Mouse (Mus musculus): ENCODE results near the gene Spg11.

Spg11 gene

DNA sequence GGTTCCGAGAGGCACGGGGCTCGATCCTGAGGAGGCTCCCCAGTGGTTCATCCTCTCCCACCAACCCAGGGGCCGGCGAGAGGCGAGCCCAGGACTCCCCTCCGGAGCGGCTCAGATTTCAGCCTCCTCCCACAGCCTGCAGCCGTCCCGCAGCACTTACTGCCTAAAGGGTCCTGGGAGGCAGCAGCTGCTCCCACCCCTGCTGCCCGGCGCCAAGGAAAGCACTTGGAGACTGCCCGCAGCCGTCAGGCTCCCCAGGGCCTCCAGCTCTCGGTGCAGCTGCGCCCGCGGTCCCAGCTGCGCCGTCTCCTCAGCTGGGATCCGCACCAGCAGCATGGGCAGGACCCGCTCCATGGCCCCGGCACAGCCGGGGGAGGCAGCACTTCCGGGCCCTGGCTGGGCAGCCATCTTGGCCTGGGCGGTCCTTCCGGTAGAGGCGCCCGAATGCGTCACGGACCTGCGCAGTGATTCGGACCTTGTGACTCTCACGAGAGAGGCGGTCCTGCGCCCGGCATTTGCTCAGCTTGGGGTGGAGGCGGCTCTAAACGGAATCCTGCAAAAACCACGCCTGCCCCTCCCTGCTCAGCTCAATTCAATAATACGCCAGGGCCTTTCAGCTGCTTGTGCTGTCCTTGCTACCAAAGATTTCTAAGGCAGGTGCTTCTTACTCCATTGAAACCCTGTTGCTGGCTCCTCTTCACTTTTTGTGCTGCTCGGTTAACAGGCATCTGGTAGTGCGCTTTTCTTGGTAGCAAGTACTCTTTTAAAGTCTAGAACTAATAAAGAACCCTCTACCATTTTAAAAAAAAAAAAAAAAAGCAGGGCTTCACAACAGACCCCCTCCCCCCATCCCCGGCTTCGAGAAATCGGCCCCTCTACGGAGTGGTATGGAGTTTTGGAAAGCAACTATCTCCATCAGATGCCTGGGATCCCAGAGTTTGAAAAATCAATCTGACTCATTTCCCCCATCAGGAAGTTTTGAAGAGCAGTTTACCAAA, at the start of gene Spg11:
Gene Spg11 (minus strand): TSS at position 426 of the 998 bp plus-strand sequence.
- peak; percentile 97 to 98 for DNase-seq (ENCODE audit: low spot score in 2 of 2)

- DNase-seq (ENCODE audit: low spot score in 2 of 2), result no peak
Observed at GRCm38 (mm10) chr2:122164293-122164692, 46.1 kb upstream of the Spg11 start.

- peak; percentile 16 to 54 for DNase-seq (ENCODE audit: low spot score in 2 of 2)
Observed at GRCm38 (mm10) chr2:122163430-122164195, 45.4 kb upstream of the Spg11 start.

DNA sequence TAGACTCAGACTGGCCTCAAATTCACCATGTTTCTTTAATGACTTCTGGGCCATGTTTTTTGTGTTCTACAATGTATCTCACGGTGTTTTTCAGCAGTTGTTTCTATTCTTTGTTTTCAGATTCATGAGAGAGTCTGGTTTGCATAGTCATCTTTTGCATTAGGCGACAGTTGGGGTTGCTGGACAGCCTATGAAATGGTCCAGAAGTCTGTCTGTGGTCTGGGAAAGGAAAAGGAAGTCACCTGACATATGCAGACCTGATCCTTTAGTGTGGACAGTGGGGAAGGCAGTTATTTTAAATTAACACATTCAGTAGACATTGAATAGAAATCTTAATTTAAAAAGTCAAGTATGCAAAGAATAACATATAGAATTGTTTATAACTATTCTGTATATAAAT, 44.3 kb upstream of the Spg11 start:
- no peak for DNase-seq (ENCODE audit: low spot score in 2 of 2)

DNA sequence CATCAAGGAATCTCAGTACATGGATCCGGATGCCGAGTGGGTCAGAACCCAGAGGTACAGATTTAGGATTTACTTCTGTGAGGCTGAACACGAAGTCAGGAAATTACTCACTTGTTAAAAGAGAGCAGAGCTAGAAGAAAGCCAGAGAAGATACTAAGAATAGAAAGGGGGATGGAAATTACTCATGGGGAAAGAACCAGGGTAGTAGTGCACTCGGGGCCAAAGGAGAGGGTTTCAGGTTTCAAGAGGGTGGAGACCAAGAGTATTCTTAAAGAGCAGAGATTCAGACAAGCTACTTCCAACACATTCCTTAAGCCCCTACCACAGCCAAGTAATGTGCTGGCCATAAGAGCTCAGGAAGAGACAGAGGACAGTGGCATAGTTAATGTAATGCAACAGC, 43.4 kb upstream of the Spg11 start:
- no peak for DNase-seq (ENCODE audit: low spot score in 2 of 2)

GRCm38 (mm10) chr2:122160680-122161079, 42.5 kb upstream of the Spg11 start, which contains the start of gene Trim69:
Gene Trim69 (plus strand): TSS chr2:122160700.
- peak; percentile 22 to 44 for DNase-seq (ENCODE audit: low spot score in 2 of 2)

DNA sequence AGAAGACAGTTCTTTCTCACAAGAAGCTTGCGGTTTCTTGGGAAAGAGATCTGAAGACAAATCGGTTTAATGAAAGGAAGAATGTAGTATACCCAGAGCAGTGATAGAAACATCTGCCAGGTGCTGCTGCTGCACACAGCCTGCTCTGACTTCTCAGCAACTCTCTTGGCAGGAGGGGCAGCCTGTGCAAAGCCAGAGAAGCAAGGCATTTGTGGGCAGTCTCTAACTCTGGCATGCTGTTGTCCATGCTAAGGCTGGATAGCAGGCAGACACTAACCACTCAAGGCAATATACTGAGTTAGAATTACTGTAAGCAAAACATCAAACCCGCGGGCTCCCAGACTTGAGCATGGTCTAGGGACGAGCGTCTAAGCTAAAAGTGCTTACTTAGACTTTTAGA, 41.5 kb upstream of the Spg11 start:
- no peak for DNase-seq (ENCODE audit: low spot score in 2 of 2)

- DNase-seq (ENCODE audit: low spot score in 2 of 2), result no peak
Observed at GRCm38 (mm10) chr2:122158362-122158802, 40.2 kb upstream of the Spg11 start.

- no peak for DNase-seq (ENCODE audit: low spot score in 2 of 2)
Observed at GRCm38 (mm10) chr2:122157561-122157960, 39.4 kb upstream of the Spg11 start.

DNA sequence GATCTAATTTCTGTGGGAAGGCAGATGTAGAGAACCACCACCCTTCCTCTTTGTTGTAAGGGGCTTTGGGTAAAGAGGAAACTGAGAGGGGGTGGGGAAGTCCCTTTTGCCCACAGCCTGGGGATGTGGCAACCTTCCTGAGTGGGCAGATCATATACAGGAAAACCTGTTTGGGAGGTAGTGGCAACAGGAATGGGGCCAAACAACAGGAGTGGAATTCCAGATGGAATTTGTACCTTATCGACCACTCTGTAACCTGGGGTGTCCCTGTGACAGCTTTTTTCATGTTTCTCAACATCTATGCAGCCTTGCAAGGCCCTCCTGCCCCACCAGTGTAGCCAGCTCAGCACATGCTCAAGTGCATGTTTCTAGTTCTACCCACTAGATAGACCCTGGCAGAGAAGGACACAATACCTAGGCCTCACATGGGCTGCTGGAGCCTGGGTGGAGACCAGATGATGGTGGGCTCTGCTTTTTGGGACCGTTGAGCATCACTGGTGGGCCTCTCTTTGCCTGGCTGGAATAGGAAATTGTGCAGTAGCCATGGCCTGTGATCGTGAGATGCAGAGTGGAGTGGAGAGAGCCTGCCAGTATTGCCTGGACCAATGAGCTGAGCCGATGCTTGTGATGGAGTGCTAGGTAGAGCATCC, 38.0 kb upstream of the Spg11 start:
- DNase-seq (ENCODE audit: low spot score in 2 of 2), result no peak

- DNase-seq (ENCODE audit: low spot score in 2 of 2), result no peak
Observed at GRCm38 (mm10) chr2:122155292-122155691, 37.1 kb upstream of the Spg11 start.

GRCm38 (mm10) chr2:122154479-122154878, 36.3 kb upstream of the Spg11 start:
- no peak for DNase-seq (ENCODE audit: low spot score in 2 of 2)

DNA sequence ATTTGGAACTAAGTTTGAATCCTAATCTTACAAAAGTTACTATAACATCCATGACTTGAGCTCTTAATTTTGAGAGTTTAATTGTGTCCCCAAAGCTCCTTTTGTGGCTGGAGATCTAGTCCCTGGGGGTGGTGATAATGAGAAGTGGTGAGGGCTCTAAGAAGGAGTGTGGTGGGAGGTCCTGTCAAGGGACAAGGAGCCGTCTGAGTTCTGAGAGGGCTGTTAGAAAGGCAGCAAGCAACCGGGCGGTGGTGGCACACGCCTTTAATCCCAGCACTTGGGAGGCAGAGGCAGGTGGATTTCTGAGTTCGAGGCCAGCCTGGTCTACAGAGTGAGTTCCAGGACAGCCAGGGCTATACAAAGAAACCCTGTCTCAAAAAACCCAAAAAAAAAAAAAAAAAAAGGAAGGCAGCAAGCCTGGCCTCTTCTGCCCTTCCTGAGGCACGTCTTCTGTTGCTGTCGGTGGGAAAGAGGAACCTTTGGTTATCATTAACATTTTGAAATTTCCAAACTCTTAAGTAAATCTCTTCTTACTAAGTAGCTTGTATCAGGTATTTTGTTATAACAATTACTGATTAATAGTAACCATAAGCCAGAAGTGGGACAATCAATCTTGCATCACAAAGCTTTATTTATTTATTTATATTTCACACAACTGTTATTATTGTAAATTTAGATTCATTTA, 35.6 kb upstream of the Spg11 start:
- no peak for DNase-seq (ENCODE audit: low spot score in 2 of 2)

- no peak for DNase-seq (ENCODE audit: low spot score in 2 of 2)
Observed at GRCm38 (mm10) chr2:122152850-122153249, 34.7 kb upstream of the Spg11 start.

- DNase-seq (ENCODE audit: low spot score in 2 of 2), result no peak
Observed at GRCm38 (mm10) chr2:122151221-122151620, 33.0 kb upstream of the Spg11 start.

DNA sequence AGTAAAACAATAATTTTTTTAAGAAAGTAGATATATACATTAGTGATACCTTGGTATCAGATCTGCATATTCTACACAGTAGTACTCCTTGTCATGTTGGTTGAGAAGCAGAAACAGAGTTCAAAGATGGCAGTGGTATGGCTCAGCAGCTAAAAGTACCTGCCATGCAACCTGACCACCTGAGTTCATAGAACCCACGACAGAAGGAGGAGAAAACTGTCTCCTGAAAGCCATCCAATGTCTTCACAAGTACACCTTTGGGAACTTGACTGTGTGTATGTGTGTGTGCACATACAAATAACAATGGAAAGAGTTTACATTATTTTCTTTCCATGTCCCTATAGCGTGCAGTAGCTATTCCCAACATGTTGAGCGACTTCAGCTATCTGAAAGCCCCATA, 31.5 kb upstream of the Spg11 start:
- no peak for DNase-seq (ENCODE audit: low spot score in 2 of 2)

DNA sequence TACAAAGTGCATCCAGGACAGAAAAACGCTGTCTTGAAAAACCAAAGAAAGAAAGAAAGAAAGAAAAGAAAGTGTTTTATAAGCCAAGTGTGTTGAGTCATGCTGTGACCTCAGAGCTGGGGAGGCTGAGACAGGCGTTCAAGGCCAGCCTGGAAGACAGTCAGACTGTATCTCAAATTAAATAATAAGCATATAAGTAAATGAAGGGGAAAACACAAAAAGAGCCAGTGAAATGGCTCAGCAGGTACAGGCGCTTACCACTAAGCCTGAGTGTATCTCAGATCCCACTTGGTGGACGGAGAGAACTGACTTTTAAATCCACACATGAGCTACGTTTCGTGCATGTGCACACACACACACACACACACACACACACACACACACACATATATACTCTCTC, 31.1 kb upstream of the Spg11 start:
- DNase-seq (ENCODE audit: low spot score in 2 of 2), result no peak

DNA sequence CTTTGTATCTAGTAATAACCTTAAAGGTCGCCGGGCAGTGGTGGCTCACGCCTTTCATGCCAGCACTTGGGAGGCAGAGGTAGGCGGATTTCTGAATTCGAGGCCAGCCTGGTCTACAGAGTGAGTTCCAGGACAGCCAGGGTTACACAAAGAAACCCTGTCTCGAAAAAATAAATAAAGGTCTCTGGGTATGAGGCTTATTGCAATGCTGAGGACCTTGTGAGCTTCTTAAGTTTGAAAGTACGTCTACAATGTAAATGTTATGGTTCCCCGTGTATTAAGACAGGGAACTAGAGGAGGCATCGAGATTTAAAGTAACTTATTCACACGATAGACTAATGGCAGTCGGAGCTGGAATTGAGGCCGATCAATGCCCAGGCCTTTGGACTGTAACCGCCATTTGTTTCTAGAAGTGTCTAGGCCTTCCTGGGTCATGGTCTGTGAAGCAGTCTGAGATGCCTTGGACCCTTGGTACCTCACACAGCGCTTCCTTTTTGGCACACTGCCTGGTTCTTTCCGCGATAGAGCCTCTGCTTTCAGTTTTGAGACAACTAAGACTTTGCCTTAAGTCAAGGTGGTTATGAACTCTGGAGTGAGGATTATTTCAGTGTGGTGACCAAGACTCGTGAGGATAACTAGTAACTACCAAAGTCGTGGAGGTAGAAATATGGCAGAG, 30.2 kb upstream of the Spg11 start:
- no peak for DNase-seq (ENCODE audit: low spot score in 2 of 2)

DNA sequence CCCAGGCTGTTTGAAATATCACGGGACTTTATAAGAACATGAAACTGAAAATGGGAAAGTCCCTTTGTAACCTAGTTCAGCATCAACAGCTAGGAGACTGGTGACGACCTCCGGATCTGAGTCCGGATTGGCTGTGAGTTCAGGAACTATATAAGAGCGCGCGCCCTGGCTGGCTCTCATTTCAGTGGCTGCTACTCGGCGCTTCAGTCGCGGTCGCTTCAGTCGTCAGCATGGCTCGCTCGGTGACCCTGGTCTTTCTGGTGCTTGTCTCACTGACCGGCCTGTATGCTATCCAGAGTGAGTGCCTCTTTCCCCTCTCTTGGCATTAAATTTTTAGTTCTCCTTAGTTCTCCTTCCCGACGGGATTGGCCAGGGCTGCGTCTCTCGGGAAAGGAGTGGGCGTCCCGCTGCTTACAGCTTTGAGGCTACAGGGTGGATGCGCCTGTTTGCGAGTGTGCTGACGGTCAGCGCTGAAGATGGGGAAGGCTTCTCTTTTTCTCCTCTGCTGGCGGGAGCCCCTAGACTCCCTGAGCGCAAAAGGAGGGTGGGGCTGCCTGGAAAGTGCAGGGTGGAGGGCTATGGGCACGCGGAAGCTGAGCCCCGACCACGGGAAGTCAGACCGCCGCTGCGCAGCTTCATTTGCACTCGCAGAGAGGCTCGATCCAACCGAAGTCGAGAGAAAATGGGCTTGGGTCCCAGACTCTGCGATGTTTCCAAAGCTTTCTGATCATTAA, 29.5 kb upstream of the Spg11 start, which contains the start of gene B2m:
Gene B2m (plus strand): TSS at position 179 of the 734 bp plus-strand sequence.
- peak; percentile 88 to 90 for DNase-seq (ENCODE audit: low spot score in 2 of 2)

DNA sequence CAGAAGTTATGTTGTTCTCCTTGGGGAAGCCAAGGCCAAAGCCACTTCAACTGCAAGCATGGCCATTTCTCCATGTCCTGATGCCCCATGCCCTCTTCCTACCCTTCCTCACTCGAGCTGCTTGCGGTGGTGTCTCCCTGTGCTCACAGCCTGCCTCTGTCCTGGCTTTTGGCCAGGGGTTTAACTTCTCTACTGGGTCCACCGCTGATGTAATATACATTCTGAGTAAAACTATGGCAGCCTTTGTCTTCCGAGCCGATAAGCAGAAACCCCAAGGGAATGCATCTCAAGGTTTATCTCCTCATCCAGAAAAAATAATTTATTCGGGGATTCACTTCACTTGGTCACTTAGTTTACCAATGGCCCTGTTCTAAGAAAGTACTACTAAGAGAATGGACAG, 28.5 kb upstream of the Spg11 start:
- DNase-seq (ENCODE audit: low spot score in 2 of 2), result no peak
